Comparison of ENCODE assay signal across 21 mouse cellular contexts in genomic region chr1:175562379-175562778, GRCm38 (mm10). TPM values are rescaled to one million over a fixed set of nuclear protein-coding genes. Genes with fewer than 3 reads are reported as not detected.
DNase-seq lines count a peak whose midpoint lies in the region; ATAC-seq and TF ChIP-seq lines count a peak whose summit lies in the region.
"Had no signal": no experiment of that assay in that cellular context is flagged by ENCODE, and none has a peak within 500 bp of the region (broad histone marks: within the 10 kb centered on the region; RNA-seq: fewer than 3 reads in every experiment).

No protein-coding gene starts in this region.

- no peak for TF ChIP-seq RAD21 in MEL (IDR thresholded peaks at IDR 0.05; ENCODE audit: low read depth, low read length)

- H3K27ac ChIP-seq in MEL (ENCODE audit: control insufficient read depth, low read depth, low read length) = peak overlapping the region; percentile 69
- H3K27ac ChIP-seq in midbrain, embryonic 15.5 days = no peak overlapping the region

- no peak overlapping the region for H3K4me2 ChIP-seq in midbrain, embryonic 15.5 days

- H3K9ac ChIP-seq in MEL (ENCODE audit: control insufficient read depth, low read depth, low read length, poor library complexity, severe bottlenecking) = no peak overlapping the region
- H3K9ac ChIP-seq in midbrain, embryonic 15.5 days = no peak overlapping the region

- H3K79me2 ChIP-seq in MEL (ENCODE audit: control insufficient read depth, insufficient read depth, low read length, poor library complexity) = no peaks in the 10 kb centered on the region

- 97% methylated on average over 2 of the region's 2 CpGs for WGBS in midbrain, embryonic 15.5 days

- H3K9me3 ChIP-seq in MEL (replicated peaks; ENCODE audit: insufficient read depth, low read length) = no peaks in the 10 kb centered on the region
- no peaks in the 10 kb centered on the region for H3K9me3 ChIP-seq in midbrain, embryonic 15.5 days
- H3K9me3 ChIP-seq: G1E had no signal

- ATAC-seq in midbrain, embryonic 15.5 days (replicated peaks) = no peak
- ATAC-seq: activated CD4-positive, CD25-positive, alpha-beta regulatory T cell, adult 4 months; CD4-positive, CD25-positive, alpha-beta regulatory T cell, adult 4 months; Patski had no signal

- no peak for TF ChIP-seq CTCF in MEL (IDR thresholded peaks at IDR 0.05 in 2 of 3, conservative IDR thresholded peaks at IDR 0.05 in 1 of 3; ENCODE audit: control insufficient read depth in 1 of 3, insufficient read depth in 1 of 3, low read depth in 2 of 3, low read length in 3 of 3, poor library complexity in 1 of 3, severe bottlenecking in 1 of 3)

- no peak for TF ChIP-seq POLR2A in MEL (IDR thresholded peaks at IDR 0.05; ENCODE audit: control insufficient read depth in 1 of 2, insufficient read depth in 1 of 2, low read depth in 1 of 2, low read length in 2 of 2, poor library complexity in 1 of 2)

- peak; percentile 55 for DNase-seq in heart, adult 11 months
- no peak for DNase-seq in heart, adult 18-20 months
- DNase-seq in MEL (ENCODE audit: low read depth, low spot score) = peak; percentile 47
- DNase-seq: adrenal gland, adult 2 months; adrenal gland, adult 8-10 months; adrenal gland, postnatal 10 days; adrenal gland, postnatal 14 days; adrenal gland, postnatal 25 days; adrenal gland, postnatal 36 days; B cell, adult 2 months; cerebellum, adult 11 months; cerebellum, adult 11-12 months; cerebellum, adult 18-20 months; cerebellum, adult 2 months had no signal

- H3K4me1 ChIP-seq in MEL (ENCODE audit: control insufficient read depth in 1 of 2, insufficient read depth in 2 of 2, low read length in 2 of 2) = peaks cover 29 to 37% of the 10 kb centered on the region in 2 experiments
- H3K4me1 ChIP-seq in midbrain, embryonic 15.5 days = no peaks in the 10 kb centered on the region

- peak in 1 of 2 experiments; percentile 58; a peak in 2 of 4 replicates for TF ChIP-seq EP300 in MEL (IDR thresholded peaks at IDR 0.05; ENCODE audit: low read depth in 1 of 2, low read length in 2 of 2)

- H3K36me3 ChIP-seq in MEL (ENCODE audit: control insufficient read depth in 1 of 2, insufficient read depth in 2 of 2, low read length in 2 of 2) = peaks cover 0 to 29% of the 10 kb centered on the region in 2 experiments; a peak in 2 of 4 replicates
- no peaks in the 10 kb centered on the region for H3K36me3 ChIP-seq in midbrain, embryonic 15.5 days (replicated peaks)
- H3K36me3 ChIP-seq: G1E had no signal

- no peaks in the 10 kb centered on the region for H3K27me3 ChIP-seq in MEL (ENCODE audit: control insufficient read depth in 1 of 2, insufficient read depth in 2 of 2, low read length in 2 of 2)
- no peaks in the 10 kb centered on the region for H3K27me3 ChIP-seq in midbrain, embryonic 15.5 days (replicated peaks)
- H3K27me3 ChIP-seq: CH12.LX had no signal

- no peak overlapping the region for H3K4me3 ChIP-seq in MEL (ENCODE audit: control insufficient read depth in 1 of 2, insufficient read depth in 1 of 2, low read depth in 2 of 2, low read length in 2 of 2)
- no peak overlapping the region for H3K4me3 ChIP-seq in midbrain, embryonic 15.5 days

TF ChIP-seq in MEL, 35 proteins besides CTCF, POLR2A, EP300 and RAD21:
- TF ChIP-seq MYB (IDR thresholded peaks at IDR 0.05; ENCODE audit: low read depth, low read length) = no peak
- no peak for TF ChIP-seq MAX (IDR thresholded peaks at IDR 0.05; ENCODE audit: low read length)
- TF ChIP-seq POLR2AphosphoS5 (IDR thresholded peaks at IDR 0.05; ENCODE audit: borderline replicate concordance, low read depth, low read length) = no peak

RNA-seq across cellular contexts. Expression of gene Kmo, which starts 57.8 kb away (rescaled TPM):
- under 1 TPM; 0.51 to 0.62 TPM for total RNA-seq in heart, adult 18-20 months (2021)
- 0.27 and 0.69 TPM in 2 replicates for total RNA-seq in MEL (2012; rRNA removed)
- 1 to 10 TPM in 1 of 2 experiments, not detected in 1; 1.6 TPM for polyA plus RNA-seq in MEL (2012; ENCODE audit: insufficient read depth in 1 of 2, insufficient read length in 2 of 2, low read depth in 1 of 2, low replicate concordance in 2 of 2, missing spikeins in 1 of 2)
- polyA plus RNA-seq in midbrain, embryonic 15.5 days (2015; fragmentation: Nextera tagmentation; extraction: Ambion mirVana) = 0.11 and 0.18 TPM in 2 replicates
- total RNA-seq: ES-E14, G1E had no signal
- polyA plus RNA-seq: G1E had no signal

Comparison
In these comparisons a context has a peak if more than half of its experiments do, and no peak if none do; other contexts are left out.
1. DNase-seq: peak in heart, adult 11 months (single experiment) and MEL (single experiment); none in heart, adult 18-20 months (0 of 2).